ENCODE assay signal across 17 mouse cellular contexts in the genomic region with DNA sequence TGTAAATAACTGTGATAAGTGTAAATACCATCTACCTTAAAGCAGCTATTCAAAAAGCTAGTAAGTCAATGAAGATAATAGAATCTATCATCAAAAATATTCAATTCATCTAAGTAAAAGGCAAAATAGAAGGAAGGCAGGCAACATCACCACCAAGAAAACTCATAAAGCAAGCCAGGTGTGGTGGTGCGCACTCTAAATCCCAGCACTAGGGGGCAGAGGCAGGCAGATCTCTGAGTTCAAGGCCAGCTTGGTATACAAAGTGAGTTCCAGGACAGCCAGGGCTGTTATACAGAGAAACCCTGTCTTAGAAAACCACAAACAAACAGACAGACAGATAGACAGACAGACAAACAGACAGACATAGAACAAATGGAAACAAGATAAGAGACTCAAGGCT.
A peak's percentile ranks its signal among the peaks of the same experiment; 100 is the strongest.
DNase-seq lines count a peak whose midpoint lies in the region; ATAC-seq and TF ChIP-seq lines count a peak whose summit lies in the region.
"Had no signal": no experiment of that assay in that cellular context is flagged by ENCODE, and none has a peak within 500 bp of the region (broad histone marks: within the 10 kb centered on the region; RNA-seq: fewer than 3 reads in every experiment).

No protein-coding gene starts in this region.

- ATAC-seq in liver, embryonic 11.5 days (replicated peaks; ENCODE audit: low FRiP score): no peak
- no peak for ATAC-seq in forebrain, embryonic 14.5 days

- intact Hi-C loops in heart, adult 2 months (cut with DNase I): no loop called here

- H3K9me3 ChIP-seq in liver, embryonic 11.5 days (ENCODE audit: control insufficient read depth, low read length): no peaks in the 10 kb centered on the region
- no peaks in the 10 kb centered on the region for H3K9me3 ChIP-seq in CH12.LX (replicated peaks; ENCODE audit: low read length)
- no peaks in the 10 kb centered on the region for H3K9me3 ChIP-seq in forebrain, embryonic 14.5 days (replicated peaks; ENCODE audit: control insufficient read depth, low read length)
- H3K9me3 ChIP-seq: embryonic facial prominence, embryonic 13.5 days; liver, embryonic 15.5 days; midbrain, embryonic 12.5 days had no signal

- no peaks in the 10 kb centered on the region for H3K79me2 ChIP-seq in heart, adult 2 months (replicated peaks; ENCODE audit: control insufficient read depth, insufficient read depth, low read length)
- no peaks in the 10 kb centered on the region for H3K79me2 ChIP-seq in liver, adult 2 months (ENCODE audit: control insufficient read depth, insufficient read depth, low read length)
- H3K79me2 ChIP-seq in CH12.LX (replicated peaks; ENCODE audit: control insufficient read depth, extremely low read depth, insufficient read depth, poor library complexity, severe bottlenecking): no peaks in the 10 kb centered on the region

- TF ChIP-seq EP300 in heart, adult 2 months (IDR thresholded peaks at IDR 0.05; ENCODE audit: insufficient read depth, low read depth, low read length): no peak
- TF ChIP-seq EP300 in CH12.LX (IDR thresholded peaks at IDR 0.05; ENCODE audit: low read length): no peak

- no peak overlapping the region for H3K4me3 ChIP-seq in heart, adult 2 months
- no peak overlapping the region for H3K4me3 ChIP-seq in liver, adult 2 months (ENCODE audit: insufficient read depth, low read depth, low read length)
- H3K4me3 ChIP-seq in liver, embryonic 11.5 days (ENCODE audit: low read depth, low read length): no peak overlapping the region
- H3K4me3 ChIP-seq in CH12.LX (replicated peaks in 1 of 3; ENCODE audit: low read depth in 2 of 3, low read length in 2 of 3, poor library complexity in 1 of 3): no peak overlapping the region
- no peak overlapping the region for H3K4me3 ChIP-seq in forebrain, embryonic 14.5 days (ENCODE audit: low read depth, low read length)
- H3K4me3 ChIP-seq: embryonic facial prominence, embryonic 13.5 days; liver, embryonic 15.5 days; midbrain, embryonic 12.5 days had no signal

- H3K27ac ChIP-seq in heart, adult 2 months: no peak overlapping the region
- no peak overlapping the region for H3K27ac ChIP-seq in liver, adult 2 months (replicated peaks; ENCODE audit: insufficient read depth, low read depth, low read length)
- H3K27ac ChIP-seq in liver, embryonic 11.5 days (ENCODE audit: low read depth, low read length): no peak overlapping the region
- H3K27ac ChIP-seq in CH12.LX (ENCODE audit: insufficient read depth, low read depth): no peak overlapping the region
- no peak overlapping the region for H3K27ac ChIP-seq in forebrain, embryonic 14.5 days (ENCODE audit: low read depth, low read length)
- H3K27ac ChIP-seq: embryonic facial prominence, embryonic 13.5 days; liver, embryonic 15.5 days; macrophage; midbrain, embryonic 12.5 days had no signal

- no peaks in the 10 kb centered on the region for H3K27me3 ChIP-seq in heart, adult 2 months (ENCODE audit: control insufficient read depth, insufficient read depth, low read length)
- no peaks in the 10 kb centered on the region for H3K27me3 ChIP-seq in liver, adult 2 months (ENCODE audit: control insufficient read depth, insufficient read depth, low read length)
- no peaks in the 10 kb centered on the region for H3K27me3 ChIP-seq in liver, embryonic 11.5 days (replicated peaks; ENCODE audit: control insufficient read depth, insufficient read depth, low read length)
- peaks cover 67% of the 10 kb centered on the region for H3K27me3 ChIP-seq in CH12.LX (replicated peaks)
- no peaks in the 10 kb centered on the region for H3K27me3 ChIP-seq in forebrain, embryonic 14.5 days (replicated peaks; ENCODE audit: control insufficient read depth, insufficient read depth, low read length)
- H3K27me3 ChIP-seq: embryonic facial prominence, embryonic 13.5 days; liver, embryonic 15.5 days; midbrain, embryonic 12.5 days had no signal

- in situ Hi-C loops in CH12.LX (cut with MboI; ENCODE audit: low pct_ligation_motif_present, low pct_unique_long_range_greater_than_20kb, low sequenced_read_pairs): no loop called here

- no peak for DNase-seq in heart, adult 2 months
- DNase-seq in heart, postnatal 4 days: no peak
- DNase-seq in liver, adult 2 months (ENCODE audit: extremely low read depth, low read depth, low spot score): no peak
- no peak for DNase-seq in liver, embryonic 11.5 days (ENCODE audit: low spot score)
- DNase-seq in CH12.LX (ENCODE audit: extremely low read depth): peak; percentile 15
- DNase-seq in ZHBTc4 (ENCODE audit: low read depth, low spot score): peak; percentile 29
- no peak for DNase-seq in spleen, postnatal 4 days (ENCODE audit: low spot score in 2 of 2)
- DNase-seq in forebrain, embryonic 14.5 days (ENCODE audit: low spot score): no peak
- DNase-seq: cerebellum, adult 11 months; heart, postnatal 14 days; layer of hippocampus, adult 9-11 months; right cerebral cortex, postnatal 14 days; thymus, adult 18-20 months had no signal

- no peak overlapping the region for H3K4me2 ChIP-seq in liver, embryonic 11.5 days
- no peak overlapping the region for H3K4me2 ChIP-seq in CH12.LX (ENCODE audit: insufficient read depth, low read depth, poor library complexity, severe bottlenecking)
- H3K4me2 ChIP-seq in forebrain, embryonic 14.5 days (ENCODE audit: low read length): no peak overlapping the region
- H3K4me2 ChIP-seq: embryonic facial prominence, embryonic 13.5 days; liver, embryonic 15.5 days; midbrain, embryonic 12.5 days had no signal

- dilution Hi-C loops in CH12.LX (cut with MboI; ENCODE audit: extremely low pct_ligation_motif_present, extremely low pct_unique_long_range_greater_than_20kb, low sequenced_read_pairs): no loop called here

- no peak for TF ChIP-seq POLR2A in heart, adult 2 months (IDR thresholded peaks at IDR 0.05; ENCODE audit: insufficient read depth, low read depth, low read length)
- TF ChIP-seq POLR2A in liver, adult 2 months (IDR thresholded peaks at IDR 0.05; ENCODE audit: extremely low read depth, insufficient read depth, low read length): no peak
- no peak for TF ChIP-seq POLR2A in CH12.LX (IDR thresholded peaks at IDR 0.05; ENCODE audit: low read depth, low read length)

- TF ChIP-seq CTCF in heart, adult 2 months (IDR thresholded peaks at IDR 0.05): peak; percentile 50
- peak; percentile 19; the same call in 1 of the 2 replicates for TF ChIP-seq CTCF in liver, adult 2 months (IDR thresholded peaks at IDR 0.05; ENCODE audit: low read depth, low read length)
- TF ChIP-seq CTCF in CH12.LX (conservative IDR thresholded peaks at IDR 0.05 in 1 of 2, IDR thresholded peaks at IDR 0.05 in 1 of 2; ENCODE audit: low read depth in 2 of 2, low read length in 2 of 2): peak in 1 of 2 experiments; percentile 66; a peak in 2 of 4 replicates

- 100% methylated on average over 1 of the region's 1 CpGs for WGBS in heart, adult 2 months
- WGBS in liver, adult 2 months: 97% methylated on average over 1 of the region's 1 CpGs
- WGBS in liver, embryonic 11.5 days: 96% methylated on average over 1 of the region's 1 CpGs
- 100% methylated on average over 1 of the region's 1 CpGs for WGBS in forebrain, embryonic 14.5 days

- H3K36me3 ChIP-seq in heart, adult 2 months (ENCODE audit: control insufficient read depth, insufficient read depth, low read length): no peaks in the 10 kb centered on the region
- H3K36me3 ChIP-seq in liver, adult 2 months (ENCODE audit: control insufficient read depth, insufficient read depth, low read length): no peaks in the 10 kb centered on the region
- no peaks in the 10 kb centered on the region for H3K36me3 ChIP-seq in liver, embryonic 11.5 days (ENCODE audit: control insufficient read depth, insufficient read depth, low read length)
- H3K36me3 ChIP-seq in CH12.LX (replicated peaks in 1 of 2; ENCODE audit: control insufficient read depth in 1 of 2, insufficient read depth in 1 of 2, low read length in 1 of 2): no peaks in the 10 kb centered on the region
- no peaks in the 10 kb centered on the region for H3K36me3 ChIP-seq in forebrain, embryonic 14.5 days (ENCODE audit: control insufficient read depth, insufficient read depth, low read length)
- H3K36me3 ChIP-seq: embryonic facial prominence, embryonic 13.5 days; liver, embryonic 15.5 days; midbrain, embryonic 12.5 days had no signal

- peak; percentile 32 for TF ChIP-seq RAD21 in CH12.LX (IDR thresholded peaks at IDR 0.05; ENCODE audit: low read depth, low read length)

- H3K4me1 ChIP-seq in heart, adult 2 months (ENCODE audit: control insufficient read depth, insufficient read depth, low read length): peaks cover 3% of the 10 kb centered on the region; the same call in 1 of the 2 replicates
- H3K4me1 ChIP-seq in liver, adult 2 months (ENCODE audit: control insufficient read depth, insufficient read depth, low read length): no peaks in the 10 kb centered on the region
- H3K4me1 ChIP-seq in liver, embryonic 11.5 days (replicated peaks; ENCODE audit: control insufficient read depth, insufficient read depth, low read length): no peaks in the 10 kb centered on the region
- H3K4me1 ChIP-seq in CH12.LX (ENCODE audit: control insufficient read depth in 1 of 2, insufficient read depth in 2 of 2): no peaks in the 10 kb centered on the region
- H3K4me1 ChIP-seq in forebrain, embryonic 14.5 days (ENCODE audit: control insufficient read depth, insufficient read depth, low read length): peaks cover 11% of the 10 kb centered on the region
- H3K4me1 ChIP-seq: liver, embryonic 15.5 days had no signal

- H3K9ac ChIP-seq in heart, adult 2 months (ENCODE audit: low read depth, low read length): no peak overlapping the region
- H3K9ac ChIP-seq in liver, adult 2 months (ENCODE audit: low read depth, low read length): no peak overlapping the region
- no peak overlapping the region for H3K9ac ChIP-seq in liver, embryonic 11.5 days (ENCODE audit: low read depth, low read length)
- H3K9ac ChIP-seq in CH12.LX (ENCODE audit: insufficient read depth, low read depth): no peak overlapping the region
- H3K9ac ChIP-seq in forebrain, embryonic 14.5 days (ENCODE audit: low read length): no peak overlapping the region
- H3K9ac ChIP-seq: embryonic facial prominence, embryonic 13.5 days; liver, embryonic 15.5 days; midbrain, embryonic 12.5 days had no signal

TF ChIP-seq in CH12.LX, 34 proteins besides CTCF, POLR2A, EP300 and RAD21:
- TF ChIP-seq SMC3 (IDR thresholded peaks at IDR 0.05; ENCODE audit: low read depth, low read length) (peak; percentile 50), ZKSCAN1 (IDR thresholded peaks at IDR 0.05; ENCODE audit: borderline replicate concordance, low read depth, low read length) (no peak), ELF1 (IDR thresholded peaks at IDR 0.05; ENCODE audit: low read depth, low read length) (no peak), SIN3A (IDR thresholded peaks at IDR 0.05; ENCODE audit: low read length) (no peak), MAX (IDR thresholded peaks at IDR 0.05; ENCODE audit: low read length) (no peak), RCOR1 (conservative IDR thresholded peaks at IDR 0.05; ENCODE audit: low read depth, low read length) (no peak)

Comparison
In these comparisons a context has a peak if more than half of its experiments do, and no peak if none do; other contexts are left out.
1. DNase-seq: peak in CH12.LX (single experiment) and ZHBTc4 (single experiment); none in heart, adult 2 months (0 of 2), heart, postnatal 4 days (single experiment), liver, adult 2 months (single experiment), liver, embryonic 11.5 days (single experiment), spleen, postnatal 4 days (0 of 2) and forebrain, embryonic 14.5 days (single experiment).